Mouse (Mus musculus) forebrain, embryonic 10.5 days (tissue): ENCODE measurements around the gene Olfr319. TPM values are rescaled to one million over a fixed set of nuclear protein-coding genes. Genes with fewer than 3 reads are reported as not detected.
"Not testable (repeated sequence)": the region's sequence is repeated elsewhere in the genome, so short reads cannot be mapped to it uniquely, and the experiment has no call there.

Source experiments
- DNase-seq: peaks from one replicate; pipeline ENCODE4 v3.0.0-alpha.2; 2017; ENCODE audit warnings: low spot score; ENCODE audit errors: extremely low spot score
- H3K27ac ChIP-seq: fragments of 300-500 bp; sonication (generic); 2 replicates; pipeline ENCODE4 v1.5.1; 2016; ENCODE audit warnings: mild to moderate bottlenecking
- H3K27me3 ChIP-seq: fragments of 300-500 bp; sonication (generic); 2 replicates; pipeline ENCODE4 v1.6.1; 2016; ENCODE audit warnings: mild to moderate bottlenecking; ENCODE audit not compliant: poor library complexity, severe bottlenecking
- H3K36me3 ChIP-seq: fragments of 300-500 bp; sonication (generic); replicated peaks from 2 replicates; pipeline ENCODE4 v1.6.1; 2016; ENCODE audit warnings: mild to moderate bottlenecking, moderate library complexity
- H3K4me1 ChIP-seq: fragments of 300-500 bp; sonication (generic); 2 replicates; pipeline ENCODE4 v1.6.1; 2016
- H3K4me3 ChIP-seq: fragments of 300-500 bp; sonication (generic); 2 replicates; pipeline ENCODE4 v1.5.1; 2016; ENCODE audit warnings: mild to moderate bottlenecking, moderate library complexity
- H3K9me3 ChIP-seq: fragments of 300-500 bp; sonication (generic); 2 replicates; pipeline ENCODE4 v1.6.1; 2016; ENCODE audit warnings: mild to moderate bottlenecking, moderate library complexity
- WGBS: fragments of 180-500 bp; shearing (Covaris S2); methylation state at CpG from one replicate; pipeline ENCODE4 v1.1.7; 2016; 5-methylcytosine and 5-hydroxymethylcytosine counted together
- polyA plus RNA-seq: library from polyadenylated mRNA; unstranded; fragments of >200 nt; fragmentation: Nextera tagmentation; extraction: Ambion mirVana; gene quantifications from 2 replicates; pipeline ENCODE4 v1.2.1, GENCODE M21; 2016

The Olfr319 gene
- polyA plus RNA-seq, result not detected in 2 replicates

GRCm38 (mm10) chr11:58698862-58699261, at the start of gene Olfr319:
Gene Olfr319 (plus strand): TSS chr11:58699162.
- no peaks in the 10 kb centered on the region for H3K27me3 ChIP-seq
- H3K4me3 ChIP-seq, result no peak within 1 kb of the TSS
- WGBS, result 89% methylated on average over 3 of the region's 3 CpGs
- H3K9me3 ChIP-seq, result peaks cover 20% of the 10 kb centered on the region
- H3K36me3 ChIP-seq, result no peaks in the 10 kb centered on the region
- H3K27ac ChIP-seq, result no peak within 1 kb of the TSS
- DNase-seq, result no peak
- H3K4me1 ChIP-seq, result no peaks in the 10 kb centered on the region

- no peaks in the 10 kb centered on the region for H3K9me3 ChIP-seq
- no peaks in the 10 kb centered on the region for H3K36me3 ChIP-seq
- DNase-seq, result no peak
- 91% methylated on average over 3 of the region's 3 CpGs for WGBS
- H3K4me1 ChIP-seq, result peaks cover 6% of the 10 kb centered on the region; the same call in 1 of the 2 replicates
- no peaks in the 10 kb centered on the region for H3K27me3 ChIP-seq
- no peak overlapping the region for H3K4me3 ChIP-seq
- H3K27ac ChIP-seq, result no peak overlapping the region
These were observed 43.8 kb upstream of the Olfr319 start for GRCm38 (mm10) chr11:58655151-58655550.

GRCm38 (mm10) chr11:58658596-58658995, 40.4 kb upstream of the Olfr319 start, which contains the start of gene Olfr322:
Gene Olfr322 (plus strand): TSS chr11:58658782.
- Histone ChIP-seq H3K27me3 (no peaks in the 10 kb centered on the region), H3K4me1 (peaks cover 6% of the 10 kb centered on the region; the same call in 1 of the 2 replicates), H3K27ac (no peak within 1 kb of the TSS), H3K4me3 (no peak within 1 kb of the TSS), H3K36me3 (no peaks in the 10 kb centered on the region), H3K9me3 (no peaks in the 10 kb centered on the region)
- DNase-seq, result no peak
- 88% methylated on average over 4 of the region's 4 CpGs for WGBS

- no peak for DNase-seq
- Histone ChIP-seq H3K9me3 (no peaks in the 10 kb centered on the region), H3K4me1 (no peaks in the 10 kb centered on the region)
These were observed 29.7 kb upstream of the Olfr319 start for GRCm38 (mm10) chr11:58669252-58669651.

GRCm38 (mm10) chr11:58671825-58672224, 27.1 kb upstream of the Olfr319 start:
- H3K9me3 ChIP-seq, result no peaks in the 10 kb centered on the region
- 52% methylated on average over 4 of the region's 4 CpGs for WGBS
- no peaks in the 10 kb centered on the region for H3K27me3 ChIP-seq

More at GRCm38 (mm10) chr11:58669252-58669651, 29.7 kb upstream of the Olfr319 start:
- Histone ChIP-seq H3K36me3 (no peaks in the 10 kb centered on the region), H3K4me3 (no peak overlapping the region), H3K27ac (no peak overlapping the region), H3K27me3 (no peaks in the 10 kb centered on the region)

GRCm38 (mm10) chr11:58680799-58681198, 18.2 kb upstream of the Olfr319 start, which contains the start of gene Olfr320:
Gene Olfr320 (plus strand): TSS chr11:58681099.
- 86% methylated on average over 1 of the region's 1 CpGs for WGBS
- H3K27ac ChIP-seq, result no peak within 1 kb of the TSS
- H3K36me3 ChIP-seq, result no peaks in the 10 kb centered on the region
- no peak for DNase-seq
- H3K27me3 ChIP-seq, result no peaks in the 10 kb centered on the region
- no peaks in the 10 kb centered on the region for H3K4me1 ChIP-seq
- no peaks in the 10 kb centered on the region for H3K9me3 ChIP-seq
- H3K4me3 ChIP-seq, result no peak within 1 kb of the TSS

More at GRCm38 (mm10) chr11:58671825-58672224, 27.1 kb upstream of the Olfr319 start:
- Histone ChIP-seq H3K27ac (no peak overlapping the region), H3K4me1 (no peaks in the 10 kb centered on the region), H3K36me3 (no peaks in the 10 kb centered on the region), H3K4me3 (no peak overlapping the region)
- no peak for DNase-seq

GRCm38 (mm10) chr11:58709086-58709485, 10.1 kb downstream of the Olfr319 start:
- no peak overlapping the region for H3K27ac ChIP-seq
- no peak overlapping the region for H3K4me3 ChIP-seq
- H3K36me3 ChIP-seq, result no peaks in the 10 kb centered on the region
- H3K27me3 ChIP-seq, result no peaks in the 10 kb centered on the region
- H3K4me1 ChIP-seq, result no peaks in the 10 kb centered on the region
- 82% methylated on average over 11 of the region's 11 CpGs for WGBS
- H3K9me3 ChIP-seq, result no peaks in the 10 kb centered on the region
- DNase-seq, result no peak

GRCm38 (mm10) chr11:58717723-58718122, 18.8 kb downstream of the Olfr319 start:
- DNase-seq, H3K4me3 ChIP-seq, H3K27ac ChIP-seq, H3K36me3 ChIP-seq, H3K9me3 ChIP-seq, H3K27me3 ChIP-seq, H3K4me1 ChIP-seq: not testable (repeated sequence)
- 92% methylated on average over 7 of the region's 7 CpGs for WGBS

- no peak for DNase-seq
- H3K4me1 ChIP-seq, result no peaks in the 10 kb centered on the region
- no peak overlapping the region for H3K27ac ChIP-seq
- H3K4me3 ChIP-seq, result no peak overlapping the region
- WGBS, result 86% methylated on average over 4 of the region's 4 CpGs
- no peaks in the 10 kb centered on the region for H3K27me3 ChIP-seq
- no peaks in the 10 kb centered on the region for H3K36me3 ChIP-seq
- H3K9me3 ChIP-seq, result no peaks in the 10 kb centered on the region
These were observed 20.7 kb downstream of the Olfr319 start for GRCm38 (mm10) chr11:58719701-58720100.

GRCm38 (mm10) chr11:58723914-58724313, 25.0 kb downstream of the Olfr319 start, which contains the start of gene Olfr318:
Gene Olfr318 (minus strand): TSS chr11:58724014.
- no peaks in the 10 kb centered on the region for H3K36me3 ChIP-seq
- H3K4me1 ChIP-seq, result no peaks in the 10 kb centered on the region
- DNase-seq, result no peak

GRCm38 (mm10) chr11:58727896-58728650, 29.1 kb downstream of the Olfr319 start:
- H3K27me3 ChIP-seq, H3K4me1 ChIP-seq, H3K36me3 ChIP-seq, H3K4me3 ChIP-seq, H3K9me3 ChIP-seq, DNase-seq, H3K27ac ChIP-seq: not testable (repeated sequence)
- WGBS, result 87% methylated on average over 6 of the region's 6 CpGs

More at GRCm38 (mm10) chr11:58723914-58724313, 25.0 kb downstream of the Olfr319 start, which contains the start of gene Olfr318:
- no peaks in the 10 kb centered on the region for H3K27me3 ChIP-seq
- H3K4me3 ChIP-seq, result no peak within 1 kb of the TSS
- H3K27ac ChIP-seq, result no peak within 1 kb of the TSS
- no peaks in the 10 kb centered on the region for H3K9me3 ChIP-seq

- Histone ChIP-seq H3K9me3 (no peaks in the 10 kb centered on the region), H3K27ac (no peak overlapping the region), H3K36me3 (no peaks in the 10 kb centered on the region), H3K27me3 (no peaks in the 10 kb centered on the region), H3K4me1 (no peaks in the 10 kb centered on the region), H3K4me3 (no peak overlapping the region)
- no peak for DNase-seq
- 81% methylated on average over 3 of the region's 3 CpGs for WGBS
These were observed 34.4 kb downstream of the Olfr319 start for GRCm38 (mm10) chr11:58733372-58733771.

- Histone ChIP-seq H3K36me3 (no peaks in the 10 kb centered on the region), H3K4me3 (no peak within 1 kb of the TSS), H3K27me3 (no peaks in the 10 kb centered on the region), H3K9me3 (no peaks in the 10 kb centered on the region), H3K4me1 (no peaks in the 10 kb centered on the region), H3K27ac (no peak within 1 kb of the TSS)
- 80% methylated on average over 4 of the region's 4 CpGs for WGBS
- DNase-seq, result no peak
These were observed 39.9 kb downstream of the Olfr319 start, which contains the start of gene Olfr317 for GRCm38 (mm10) chr11:58738792-58739262. Gene Olfr317 (minus strand): TSS chr11:58739212.
